Mouse (Mus musculus) heart, postnatal 0 days (tissue): ENCODE measurements around the gene Egr4.

ENCODE experiments used
- CTCF ChIP-seq: IDR thresholded peaks from 2 replicates; pipeline ENCODE4 v1.5.1; 2016; ENCODE audit warnings: antibody characterized with exemption, control low read depth, low read depth
- EP300 ChIP-seq: IDR thresholded peaks from 2 replicates; pipeline ENCODE4 v1.6.1; 2016; ENCODE audit warnings: antibody characterized with exemption, low read depth

GRCm38 (mm10) chr6:85502103-85502910, 11.1 kb downstream of the Egr4 start:
- no peak for TF ChIP-seq CTCF
- no peak for TF ChIP-seq EP300
